Comparison of ENCODE assay signal across 7 mouse cellular contexts in genomic region chr15:77934326-77934725, GRCm38 (mm10). TPM values are rescaled to one million over a fixed set of nuclear protein-coding genes. Genes with fewer than 3 reads are reported as not detected.
A peak's percentile ranks its signal among the peaks of the same experiment; 100 is the strongest.
DNase-seq lines count a peak whose midpoint lies in the region; ATAC-seq and TF ChIP-seq lines count a peak whose summit lies in the region.

No protein-coding gene starts in this region.

- H3K9me3 ChIP-seq in liver, embryonic 12.5 days (replicated peaks) = no peaks in the 10 kb centered on the region
- H3K9me3 ChIP-seq in liver, postnatal 0 days (ENCODE audit: low read length) = no peaks in the 10 kb centered on the region
- no peaks in the 10 kb centered on the region for H3K9me3 ChIP-seq in forebrain, embryonic 11.5 days (ENCODE audit: control insufficient read depth, low read length)
- H3K9me3 ChIP-seq in limb, embryonic 13.5 days = no peaks in the 10 kb centered on the region

- H3K9ac ChIP-seq in liver, embryonic 12.5 days = no peak overlapping the region
- no peak overlapping the region for H3K9ac ChIP-seq in liver, postnatal 0 days (replicated peaks)
- 0 out of 2 replicates have a peak overlapping the region, but pooled peaks have one; percentile 4 for H3K9ac ChIP-seq in forebrain, embryonic 11.5 days (ENCODE audit: low read length)
- peak overlapping the region; percentile 40; the same call in 1 of the 2 replicates for H3K9ac ChIP-seq in limb, embryonic 13.5 days

- no peaks in the 10 kb centered on the region for H3K36me3 ChIP-seq in liver, embryonic 12.5 days
- H3K36me3 ChIP-seq in liver, postnatal 0 days (replicated peaks; ENCODE audit: insufficient read depth, low read length) = no peaks in the 10 kb centered on the region
- no peaks in the 10 kb centered on the region for H3K36me3 ChIP-seq in forebrain, embryonic 11.5 days (ENCODE audit: control insufficient read depth, insufficient read depth, low read length)
- H3K36me3 ChIP-seq in limb, embryonic 13.5 days = no peaks in the 10 kb centered on the region
- H3K36me3 ChIP-seq in thymus, adult 2 months (ENCODE audit: control insufficient read depth, insufficient read depth, low read length) = no peaks in the 10 kb centered on the region

- no peak for TF ChIP-seq CTCF in liver, postnatal 0 days (IDR thresholded peaks at IDR 0.05; ENCODE audit: low read depth)
- TF ChIP-seq CTCF in bone marrow macrophage, adult 2 months (IDR thresholded peaks at IDR 0.05; ENCODE audit: low read depth, low read length) = no peak
- no peak for TF ChIP-seq CTCF in thymus, adult 2 months (IDR thresholded peaks at IDR 0.05; ENCODE audit: borderline replicate concordance, control insufficient read depth, extremely low read depth, insufficient read depth, low read length, poor library complexity)

- TF ChIP-seq EP300 in liver, postnatal 0 days (IDR thresholded peaks at IDR 0.05; ENCODE audit: low read depth) = no peak

- H3K4me2 ChIP-seq in liver, embryonic 12.5 days = 0 out of 2 replicates have a peak overlapping the region, but pooled peaks have one; percentile 31
- H3K4me2 ChIP-seq in liver, postnatal 0 days (ENCODE audit: low read depth, low read length) = no peak overlapping the region
- no peak overlapping the region for H3K4me2 ChIP-seq in forebrain, embryonic 11.5 days (ENCODE audit: low read depth, low read length, severe bottlenecking)
- H3K4me2 ChIP-seq in limb, embryonic 13.5 days (replicated peaks) = no peak overlapping the region

- no peak overlapping the region for H3K4me3 ChIP-seq in liver, embryonic 12.5 days
- H3K4me3 ChIP-seq in liver, postnatal 0 days (ENCODE audit: low read depth, low read length) = no peak overlapping the region
- H3K4me3 ChIP-seq in bone marrow macrophage, adult 2 months (ENCODE audit: insufficient read depth, low read length) = peak overlapping the region; percentile 7; the same call in 1 of the 2 replicates
- H3K4me3 ChIP-seq in forebrain, embryonic 11.5 days (ENCODE audit: low read depth, low read length) = no peak overlapping the region
- H3K4me3 ChIP-seq in limb, embryonic 13.5 days = no peak overlapping the region
- no peak overlapping the region for H3K4me3 ChIP-seq in thymus, adult 2 months (ENCODE audit: control insufficient read depth, insufficient read depth, low read length)

- 62% methylated on average over 11 of the region's 11 CpGs for WGBS in liver, embryonic 12.5 days (ENCODE audit: insufficient replicate concordance)
- 62% methylated on average over 11 of the region's 11 CpGs for WGBS in liver, postnatal 0 days (ENCODE audit: insufficient replicate concordance)
- 76% methylated on average over 11 of the region's 11 CpGs for WGBS in forebrain, embryonic 11.5 days
- 78% methylated on average over 11 of the region's 11 CpGs for whole genome bisulfite sequencing in limb, embryonic 13.5 days
- 38% methylated on average over 11 of the region's 11 CpGs for WGBS in thymus, adult 2 months

- H3K27ac ChIP-seq in liver, embryonic 12.5 days = no peak overlapping the region
- H3K27ac ChIP-seq in liver, postnatal 0 days (ENCODE audit: low read depth) = no peak overlapping the region
- H3K27ac ChIP-seq in bone marrow macrophage, adult 2 months (ENCODE audit: insufficient read depth, low read depth, low read length) = peak overlapping the region; percentile 24
- H3K27ac ChIP-seq in forebrain, embryonic 11.5 days (ENCODE audit: low read depth, low read length) = no peak overlapping the region
- no peak overlapping the region for H3K27ac ChIP-seq in limb, embryonic 13.5 days
- no peak overlapping the region for H3K27ac ChIP-seq in thymus, adult 2 months (ENCODE audit: control insufficient read depth, insufficient read depth, low read length)

- peaks cover 19% of the 10 kb centered on the region; the same call in 1 of the 2 replicates for H3K27me3 ChIP-seq in liver, embryonic 12.5 days (replicated peaks)
- H3K27me3 ChIP-seq in liver, postnatal 0 days (ENCODE audit: insufficient read depth, low read length) = no peaks in the 10 kb centered on the region
- H3K27me3 ChIP-seq in forebrain, embryonic 11.5 days (ENCODE audit: control insufficient read depth, insufficient read depth, low read length) = no peaks in the 10 kb centered on the region
- no peaks in the 10 kb centered on the region for H3K27me3 ChIP-seq in limb, embryonic 13.5 days
- H3K27me3 ChIP-seq in thymus, adult 2 months (ENCODE audit: control insufficient read depth, insufficient read depth, low read length) = no peaks in the 10 kb centered on the region

- no peak for DNase-seq in liver, postnatal 0 days
- no peak for DNase-seq in forebrain, embryonic 11.5 days (ENCODE audit: low spot score)
- DNase-seq in urinary bladder, postnatal 4 days (ENCODE audit: low spot score in 2 of 2) = no peak
- no peak for DNase-seq in thymus, adult 2 months

- TF ChIP-seq POLR2A in bone marrow macrophage, adult 2 months (IDR thresholded peaks at IDR 0.05; ENCODE audit: borderline replicate concordance, low read depth, low read length) = no peak
- TF ChIP-seq POLR2A in thymus, adult 2 months (IDR thresholded peaks at IDR 0.05; ENCODE audit: control insufficient read depth, extremely low read depth, insufficient read depth, low read length, poor library complexity) = no peak

- peaks cover 45% of the 10 kb centered on the region for H3K4me1 ChIP-seq in liver, embryonic 12.5 days
- peaks cover 36% of the 10 kb centered on the region for H3K4me1 ChIP-seq in liver, postnatal 0 days (ENCODE audit: insufficient read depth)
- H3K4me1 ChIP-seq in bone marrow macrophage, adult 2 months (ENCODE audit: control insufficient read depth, insufficient read depth, low read length) = peaks cover 43% of the 10 kb centered on the region
- no peaks in the 10 kb centered on the region for H3K4me1 ChIP-seq in forebrain, embryonic 11.5 days (replicated peaks; ENCODE audit: control insufficient read depth, insufficient read depth, low read length)
- H3K4me1 ChIP-seq in limb, embryonic 13.5 days = peaks cover 16% of the 10 kb centered on the region; the same call in 1 of the 2 replicates
- peaks cover 6% of the 10 kb centered on the region for H3K4me1 ChIP-seq in thymus, adult 2 months (replicated peaks; ENCODE audit: control insufficient read depth, insufficient read depth, low read length)

- no peak for ATAC-seq in liver, embryonic 12.5 days
- no peak for ATAC-seq in liver, postnatal 0 days
- no peak for ATAC-seq in forebrain, embryonic 11.5 days (replicated peaks; ENCODE audit: low FRiP score)
- no peak for ATAC-seq in limb, embryonic 13.5 days (ENCODE audit: low FRiP score, low read depth)

RNA-seq across cellular contexts. Expression of gene Txn2, which starts 5.5 kb away (rescaled TPM):
- 239 and 249 TPM in 2 replicates for polyA plus RNA-seq in liver, embryonic 12.5 days (2016; fragmentation: Nextera tagmentation; extraction: Ambion mirVana)
- polyA plus RNA-seq in liver, postnatal 0 days (2015; fragmentation: Nextera tagmentation; extraction: Ambion mirVana) = 258 and 261 TPM in 2 replicates
- 141 and 148 TPM in 2 replicates for polyA plus RNA-seq in bone marrow macrophage, adult 2 months (2012; ENCODE audit: insufficient read depth, insufficient read length, missing spikeins)
- polyA plus RNA-seq in forebrain, embryonic 11.5 days (2014; fragmentation: Nextera tagmentation; extraction: Ambion mirVana) = 232 and 267 TPM in 2 replicates
- polyA plus RNA-seq in limb, embryonic 13.5 days (2015; fragmentation: Nextera tagmentation; extraction: Ambion mirVana) = 237 and 238 TPM in 2 replicates
- polyA plus RNA-seq in thymus, adult 2 months (2012; rRNA removed) = 249 and 253 TPM in 2 replicates

RNA-seq across cellular contexts. Expression of gene Foxred2, which starts 22.2 kb away (rescaled TPM):
- 1.3 and 1.7 TPM in 2 replicates for polyA plus RNA-seq in liver, embryonic 12.5 days (2016; fragmentation: Nextera tagmentation; extraction: Ambion mirVana)
- 0.56 and 0.71 TPM in 2 replicates for polyA plus RNA-seq in liver, postnatal 0 days (2015; fragmentation: Nextera tagmentation; extraction: Ambion mirVana)
- 12.3 and 13.3 TPM in 2 replicates for polyA plus RNA-seq in bone marrow macrophage, adult 2 months (2012; ENCODE audit: insufficient read depth, insufficient read length, missing spikeins)
- 9.1 TPM in 2 replicates for polyA plus RNA-seq in forebrain, embryonic 11.5 days (2014; fragmentation: Nextera tagmentation; extraction: Ambion mirVana)
- 6.2 and 6.9 TPM in 2 replicates for polyA plus RNA-seq in limb, embryonic 13.5 days (2015; fragmentation: Nextera tagmentation; extraction: Ambion mirVana)
- 9.7 and 12.8 TPM in 2 replicates for polyA plus RNA-seq in thymus, adult 2 months (2012; rRNA removed)

RNA-seq across cellular contexts. Expression of gene Eif3d, which starts 36.3 kb away (rescaled TPM):
- polyA plus RNA-seq in liver, embryonic 12.5 days (2016; fragmentation: Nextera tagmentation; extraction: Ambion mirVana) = 257 and 271 TPM in 2 replicates
- polyA plus RNA-seq in liver, postnatal 0 days (2015; fragmentation: Nextera tagmentation; extraction: Ambion mirVana) = 61.2 and 68.4 TPM in 2 replicates
- polyA plus RNA-seq in bone marrow macrophage, adult 2 months (2012; ENCODE audit: insufficient read depth, insufficient read length, missing spikeins) = 82.5 and 87.7 TPM in 2 replicates
- 243 and 275 TPM in 2 replicates for polyA plus RNA-seq in forebrain, embryonic 11.5 days (2014; fragmentation: Nextera tagmentation; extraction: Ambion mirVana)
- polyA plus RNA-seq in limb, embryonic 13.5 days (2015; fragmentation: Nextera tagmentation; extraction: Ambion mirVana) = 211 and 218 TPM in 2 replicates
- 198 and 205 TPM in 2 replicates for polyA plus RNA-seq in thymus, adult 2 months (2012; rRNA removed)

Comparison
In these comparisons a context has a peak if more than half of its experiments do, and no peak if none do; other contexts are left out.
1. H3K9ac ChIP-seq: peak in forebrain, embryonic 11.5 days (single experiment) and limb, embryonic 13.5 days (single experiment); none in liver, embryonic 12.5 days (single experiment) and liver, postnatal 0 days (single experiment).